Mouse (Mus musculus) yolk sac, embryonic 10.5 days (tissue): ENCODE measurements around the gene Pnn.

Experiments used
- DNase-seq: peaks from one replicate; pipeline ENCODE4 v3.0.0-alpha.2; 2017; ENCODE audit warnings: low spot score

Gene Pnn

GRCm38 (mm10) chr12:59076996-59077395 is 10.3 kb downstream of the Pnn start:
- DNase-seq = no peak

GRCm38 (mm10) chr12:59077883-59078282 is 11.2 kb downstream of the Pnn start:
- no peak for DNase-seq

DNA sequence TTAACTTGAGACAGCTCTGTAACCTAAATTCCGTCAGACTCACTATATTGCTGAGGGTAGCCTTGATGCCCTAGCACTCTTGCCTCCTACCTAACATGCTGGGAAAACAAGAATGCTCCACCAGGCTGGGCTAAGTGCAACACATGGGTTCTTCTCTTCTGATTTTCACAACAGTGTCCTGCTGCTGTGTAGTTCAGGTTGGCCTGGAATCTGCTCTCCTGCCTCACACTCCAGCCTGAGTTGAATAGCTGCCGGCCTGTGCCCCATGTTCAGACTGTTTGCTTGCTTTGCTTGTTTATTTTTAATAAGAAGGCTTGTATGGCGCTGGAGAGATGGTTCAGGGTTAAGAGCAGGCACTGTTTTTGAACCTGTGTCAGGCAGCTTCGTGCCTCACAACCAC is 13.8 kb downstream of the Pnn start:
- DNase-seq = no peak

GRCm38 (mm10) chr12:59084446-59084845 is 17.8 kb downstream of the Pnn start:
- peak; percentile 54 for DNase-seq

GRCm38 (mm10) chr12:59086171-59086570 is 19.5 kb downstream of the Pnn start:
- no peak for DNase-seq

DNA sequence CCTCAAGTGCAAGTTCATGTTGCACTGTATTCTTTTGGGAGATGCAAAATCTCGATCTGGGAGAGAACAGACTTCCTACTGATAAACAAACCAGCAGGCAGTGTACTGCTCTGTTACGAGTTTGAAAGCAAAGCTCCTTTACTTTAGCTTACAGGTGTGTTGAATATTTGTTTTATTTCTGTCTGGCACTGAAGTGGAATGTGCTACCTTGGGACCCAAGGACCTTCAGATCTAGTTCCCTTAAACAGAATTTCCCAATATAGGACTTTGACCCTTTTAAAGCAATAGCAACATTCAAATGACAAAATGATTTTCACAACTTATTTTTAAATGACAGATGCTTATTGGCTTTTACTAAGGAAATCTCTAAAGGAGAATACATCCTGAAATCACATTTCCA is 26.9 kb downstream of the Pnn start:
- DNase-seq = no peak

DNA sequence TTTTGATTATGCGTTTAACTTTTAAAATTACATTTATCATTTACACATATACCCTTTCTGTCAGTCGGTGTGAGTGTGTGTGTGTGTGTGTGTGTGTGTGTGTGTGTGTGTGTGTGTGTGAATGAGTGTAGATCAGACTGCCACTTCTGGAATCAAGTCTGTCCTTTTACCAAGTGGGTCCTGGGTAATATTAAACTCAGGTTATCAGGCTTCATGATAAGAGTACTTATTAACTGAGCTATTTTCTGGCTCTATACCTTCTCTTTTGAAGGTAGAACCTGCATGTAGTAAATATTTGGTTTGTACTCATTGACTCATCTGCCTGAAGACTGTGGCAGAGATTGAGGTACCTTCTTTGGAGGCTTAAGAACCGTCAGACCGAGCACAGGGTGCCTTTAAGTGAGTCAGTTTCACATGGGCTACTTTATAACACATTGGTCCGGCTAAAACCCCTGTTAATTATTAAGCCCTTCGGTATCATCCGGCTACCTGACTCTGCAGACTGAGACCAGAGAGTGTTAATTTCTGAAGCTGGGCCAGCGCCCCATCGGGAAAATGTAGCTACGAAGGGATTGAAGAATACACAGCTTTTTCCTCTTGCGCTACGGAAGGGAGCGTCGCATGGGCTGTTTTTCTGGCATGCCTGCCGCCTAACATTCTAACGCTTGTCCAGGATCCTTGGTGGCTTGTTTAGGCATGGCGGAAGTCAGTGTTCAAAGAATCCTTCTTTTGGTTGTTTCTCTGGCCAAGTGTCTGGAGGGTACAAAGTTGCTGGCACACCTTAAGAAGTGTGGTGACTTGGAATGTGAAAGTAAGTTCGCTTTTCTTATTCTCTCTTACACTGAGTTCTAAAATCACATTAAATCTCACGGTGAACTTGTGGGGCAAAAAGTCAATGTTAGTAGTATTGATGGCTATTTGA is 28.7 kb downstream of the Pnn start, which contains the start of gene Mia2:
Gene Mia2, plus strand, starts transcription at position 696 of the 922 bp plus-strand sequence.
- peak; percentile 82 for DNase-seq

DNA sequence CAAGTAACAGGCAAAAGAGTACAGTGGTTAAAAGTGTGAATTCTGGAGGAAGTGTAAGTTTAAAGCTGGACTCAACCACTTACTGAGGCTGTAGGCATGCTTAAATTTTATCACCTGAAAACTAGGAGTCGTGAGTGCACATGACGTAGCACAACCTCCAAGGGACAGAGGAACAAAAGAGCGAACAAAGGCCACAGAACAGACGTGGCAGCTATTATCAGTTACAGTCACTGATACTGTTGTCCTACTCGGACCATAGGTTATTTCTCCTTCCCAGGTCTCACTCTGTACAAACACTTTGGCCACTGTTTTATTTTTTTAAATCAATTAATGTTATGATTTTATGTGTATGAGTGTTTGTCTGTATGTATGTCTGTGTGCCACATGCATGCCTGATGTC is 38.1 kb downstream of the Pnn start:
- no peak for DNase-seq

DNA sequence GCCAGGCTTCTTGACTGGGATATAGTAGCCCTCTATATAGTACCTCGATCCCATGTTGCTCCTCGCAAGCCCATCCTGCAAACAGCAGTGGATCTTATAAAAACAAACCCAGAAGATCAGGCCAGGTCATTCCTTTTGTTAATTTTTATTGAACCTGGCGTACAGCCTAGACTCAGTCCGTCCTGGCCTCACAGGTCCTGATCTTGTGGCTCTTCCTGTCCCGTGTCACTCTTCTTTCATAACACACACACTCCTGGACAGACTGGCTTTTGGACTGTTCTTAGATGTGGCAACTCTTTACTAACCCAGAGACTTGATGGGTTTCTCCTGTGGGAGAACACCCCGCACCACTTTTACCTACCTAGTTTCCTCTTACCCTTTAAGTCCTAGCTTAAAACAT is 39.2 kb downstream of the Pnn start:
- DNase-seq = peak; percentile 45

DNA sequence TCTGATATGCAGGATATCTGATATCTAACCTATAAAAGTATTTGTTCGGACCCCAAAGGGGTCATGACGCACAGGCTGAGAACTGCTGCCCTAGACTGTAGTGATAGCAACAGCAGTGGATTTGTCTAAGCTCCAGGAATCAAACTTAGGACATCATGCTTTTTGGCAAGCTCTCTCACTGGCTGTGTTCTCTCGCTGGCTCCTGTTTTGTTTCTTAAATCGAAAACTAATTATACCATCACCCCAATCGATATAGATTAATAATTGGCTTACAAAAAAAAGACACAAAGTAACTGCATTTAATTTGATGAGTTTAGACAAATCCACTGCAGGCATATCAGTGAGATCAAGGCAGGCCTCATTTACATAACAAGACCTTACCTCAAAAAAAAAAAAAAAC is 39.8 kb downstream of the Pnn start:
- no peak for DNase-seq

DNA sequence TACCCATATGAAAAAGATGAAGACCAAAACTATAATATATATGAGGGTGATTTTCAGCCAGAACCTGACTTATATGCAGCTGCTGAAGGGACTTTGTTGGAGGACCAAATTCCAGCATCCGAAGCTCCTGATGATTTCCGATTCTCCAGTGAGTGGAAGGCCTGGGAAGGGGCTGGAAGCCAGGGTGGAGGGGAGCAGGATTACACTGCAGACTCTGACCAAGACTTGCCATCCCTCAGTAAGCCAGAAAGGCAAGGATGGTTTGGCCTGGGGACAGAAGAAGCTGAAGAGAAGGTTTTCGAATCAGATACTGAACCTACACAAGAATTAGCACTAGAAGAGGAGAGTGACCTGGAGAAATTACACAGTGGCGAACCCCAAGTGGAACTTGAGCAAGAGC is 41.2 kb downstream of the Pnn start:
- DNase-seq = no peak

DNA sequence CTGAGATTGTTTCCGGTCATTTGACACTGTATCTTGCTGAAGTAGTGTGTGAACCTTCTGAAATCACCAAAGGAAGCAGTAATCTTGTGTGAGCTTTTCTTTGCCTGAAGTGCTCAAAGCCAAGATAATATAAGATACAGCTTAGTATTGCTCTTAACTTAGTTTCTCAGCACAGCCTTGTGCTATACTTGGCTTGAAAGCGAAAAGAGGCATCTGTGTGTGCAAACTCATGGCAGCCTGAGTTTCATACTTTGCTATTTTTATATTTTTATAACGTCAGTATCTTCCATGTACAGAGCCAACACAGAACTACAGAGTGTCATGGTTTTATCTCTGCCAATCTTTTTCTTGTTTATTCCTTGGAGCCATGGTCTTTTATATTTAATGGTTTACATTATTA is 50.5 kb downstream of the Pnn start:
- DNase-seq = no peak
